Mouse (Mus musculus) cerebellum, adult 9-10 months (tissue): ENCODE data around the gene Sult2a1.
"Not testable (repeated sequence)": the region's sequence is repeated elsewhere in the genome, so short reads cannot be mapped to it uniquely, and the experiment has no call there.

ENCODE experiments used
- DNase-seq: peaks from one replicate; pipeline ENCODE4 v3.0.0; 2022

Sult2a1 gene

GRCm38 (mm10) chr7:13837309-13837708, at the start of gene Sult2a1:
TSS of gene Sult2a1 (minus strand) at chr7:13837409.
- DNase-seq: not testable (repeated sequence)

GRCm38 (mm10) chr7:13813913-13814312, 23.3 kb downstream of the Sult2a1 start:
- DNase-seq: no peak
